Mouse (Mus musculus) left cerebral cortex, adult 11 months (tissue): ENCODE data around the gene Hoxc13.

Source experiments
- DNase-seq: peaks from one replicate; pipeline ENCODE4 v3.0.0; 2022; ENCODE audit warnings: low spot score

Gene Hoxc13

DNA sequence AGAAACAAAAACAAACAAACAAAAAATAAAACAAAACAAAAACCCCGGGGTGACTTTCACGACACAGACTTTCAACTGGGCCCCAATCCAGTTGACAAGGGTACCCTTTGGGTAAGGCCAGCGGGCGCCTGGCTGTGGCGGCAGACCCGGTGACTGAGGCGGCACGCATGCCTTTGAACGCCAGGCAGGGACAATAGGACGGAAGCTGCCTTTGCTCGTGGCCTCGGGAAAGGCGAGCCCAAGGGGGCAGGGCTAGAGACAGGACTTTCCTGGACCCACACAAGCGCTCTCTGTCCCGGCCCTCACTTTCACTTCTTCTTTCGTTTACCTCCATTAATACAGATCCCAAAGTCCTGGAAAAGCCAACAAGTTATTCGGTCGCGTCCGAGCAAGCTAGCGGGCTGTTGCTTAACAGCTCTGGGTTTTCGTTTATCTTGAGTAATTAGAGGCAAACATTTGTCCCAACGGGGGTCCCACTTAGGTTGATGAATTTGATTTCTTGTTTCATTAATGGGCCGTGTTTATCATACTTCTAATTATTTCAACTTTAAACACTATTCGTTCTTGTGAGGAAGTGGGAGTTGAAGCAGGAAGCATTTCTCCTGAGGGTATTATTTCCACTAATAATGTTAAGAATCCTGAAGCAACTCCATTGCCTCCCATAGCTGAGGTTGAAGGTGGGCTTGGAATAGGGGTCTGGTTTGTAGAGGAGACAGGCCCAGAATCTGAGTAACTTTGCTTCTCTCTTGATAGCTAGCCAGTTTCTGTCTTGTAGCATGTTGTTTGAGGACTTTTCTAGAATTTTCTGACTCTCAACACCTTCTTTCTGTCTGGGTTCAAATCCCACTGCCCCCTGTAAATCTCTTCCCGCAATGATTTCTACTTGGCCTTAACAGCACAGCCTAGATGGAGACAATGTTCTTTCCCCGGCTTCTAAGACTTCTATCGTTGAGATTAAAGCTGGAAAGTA is 43.1 kb downstream of the Hoxc13 start:
- no peak for DNase-seq

DNA sequence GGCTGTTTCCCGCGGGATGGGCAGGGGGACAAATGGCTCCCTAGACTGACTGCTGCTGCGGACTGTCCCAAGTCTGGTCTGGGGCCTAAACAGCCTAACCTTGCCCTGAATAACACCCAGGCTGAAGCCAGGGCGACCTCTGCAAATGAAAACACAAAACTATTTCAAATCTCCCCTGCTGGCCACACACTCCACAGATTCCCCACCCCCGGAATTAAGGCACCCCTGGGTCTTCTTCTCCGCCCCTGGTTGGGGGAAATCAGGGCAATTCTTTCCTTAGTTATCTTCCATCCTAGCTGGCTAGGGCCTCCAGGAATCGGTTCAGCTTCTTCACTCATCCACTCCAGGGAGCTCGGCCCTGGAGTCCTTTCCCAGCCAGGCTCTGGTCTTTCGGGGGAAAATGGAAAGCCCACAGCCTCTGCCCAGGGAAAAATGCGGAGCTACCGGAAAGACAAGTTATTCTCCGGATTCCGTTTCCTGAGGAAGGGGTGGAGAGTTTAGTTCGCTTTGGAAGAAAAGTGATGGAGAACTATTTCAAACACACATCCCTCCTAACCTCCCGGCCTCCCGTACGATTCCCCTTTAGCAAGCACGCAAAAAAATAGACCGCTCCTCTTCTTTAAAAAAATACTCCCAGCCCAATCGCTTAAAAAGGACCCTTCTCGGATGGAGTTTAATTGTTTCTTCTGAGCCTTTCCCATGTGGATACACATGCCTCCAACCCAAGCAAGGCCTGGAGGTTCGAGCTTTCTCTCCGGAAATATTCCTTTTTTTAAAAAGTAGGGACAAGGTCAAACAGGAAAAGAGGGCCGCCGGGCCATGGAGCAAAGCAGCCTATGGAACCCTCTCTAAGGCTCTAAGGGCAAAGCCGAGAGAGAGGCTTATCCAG is 44.3 kb downstream of the Hoxc13 start:
- DNase-seq, result no peak

DNA sequence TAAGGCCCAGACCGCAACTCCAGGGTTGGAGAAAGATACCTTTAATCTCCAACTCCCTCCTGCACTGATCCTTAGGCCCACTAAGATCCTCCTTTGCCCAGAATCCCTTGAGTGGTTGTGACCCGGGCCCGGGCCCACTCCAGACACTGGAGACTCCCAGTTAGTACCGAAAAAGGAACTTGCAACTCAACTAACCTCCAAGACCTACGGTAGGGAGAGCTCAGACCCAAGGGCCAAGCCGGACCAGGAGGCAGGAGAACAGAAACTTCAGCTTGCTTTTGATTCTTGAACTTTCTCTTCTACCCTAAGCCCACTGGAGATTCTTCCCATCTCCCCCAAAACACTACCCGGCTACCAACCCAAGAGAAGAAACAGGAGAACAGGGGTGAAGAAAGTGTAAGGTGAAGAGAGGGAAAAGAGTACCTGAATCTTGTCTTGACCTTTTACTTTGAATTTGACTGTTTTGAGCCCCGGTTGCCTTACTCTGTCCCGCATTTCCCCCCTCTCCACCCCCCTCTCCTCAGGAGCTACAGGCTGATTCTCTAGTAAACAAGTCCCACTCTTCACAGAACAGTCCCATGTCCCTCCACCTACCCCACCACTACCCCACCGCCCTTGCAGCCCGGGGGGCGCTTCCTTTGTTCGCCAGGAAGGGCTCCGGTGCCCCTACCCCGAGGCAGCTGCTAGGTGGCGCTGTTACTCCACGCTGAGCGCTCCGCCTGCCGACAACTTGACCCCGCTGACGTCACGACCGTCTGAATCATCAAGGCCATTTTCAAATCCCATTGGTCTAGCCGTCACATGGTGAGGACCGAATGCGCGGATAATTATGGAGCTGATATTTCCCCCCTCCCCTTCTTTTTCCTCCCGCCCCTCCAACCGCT is 45.2 kb downstream of the Hoxc13 start:
- DNase-seq, result no peak

DNA sequence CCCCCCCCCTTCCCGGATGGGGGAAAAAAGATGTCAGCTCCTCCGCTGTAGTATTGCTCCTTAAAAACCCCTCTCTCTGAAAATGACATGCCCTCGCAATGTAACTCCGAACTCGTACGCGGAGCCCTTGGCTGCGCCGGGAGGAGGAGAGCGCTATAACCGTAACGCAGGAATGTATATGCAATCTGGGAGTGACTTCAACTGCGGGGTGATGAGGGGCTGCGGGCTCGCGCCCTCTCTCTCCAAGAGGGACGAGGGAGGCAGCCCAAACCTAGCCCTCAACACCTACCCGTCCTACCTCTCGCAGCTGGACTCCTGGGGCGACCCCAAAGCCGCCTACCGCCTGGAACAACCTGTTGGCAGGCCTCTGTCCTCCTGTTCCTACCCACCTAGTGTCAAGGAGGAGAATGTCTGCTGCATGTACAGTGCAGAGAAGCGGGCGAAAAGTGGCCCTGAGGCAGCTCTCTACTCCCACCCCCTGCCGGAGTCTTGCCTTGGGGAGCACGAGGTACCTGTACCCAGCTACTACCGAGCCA is 45.9 kb downstream of the Hoxc13 start, which contains the start of gene Hoxc10:
Gene Hoxc10, plus strand, starts transcription at position 21 of the 536 bp plus-strand sequence.
- no peak for DNase-seq

DNA sequence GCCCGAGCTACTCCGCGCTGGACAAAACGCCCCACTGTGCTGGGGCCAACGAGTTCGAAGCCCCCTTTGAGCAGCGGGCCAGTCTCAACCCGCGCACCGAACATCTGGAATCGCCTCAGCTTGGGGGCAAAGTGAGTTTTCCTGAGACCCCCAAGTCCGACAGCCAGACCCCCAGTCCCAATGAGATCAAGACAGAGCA is 46.3 kb downstream of the Hoxc13 start, which contains the start of gene Hoxc5:
Gene Hoxc5, plus strand, starts transcription at position 132 of the 199 bp plus-strand sequence.
- no peak for DNase-seq

DNA sequence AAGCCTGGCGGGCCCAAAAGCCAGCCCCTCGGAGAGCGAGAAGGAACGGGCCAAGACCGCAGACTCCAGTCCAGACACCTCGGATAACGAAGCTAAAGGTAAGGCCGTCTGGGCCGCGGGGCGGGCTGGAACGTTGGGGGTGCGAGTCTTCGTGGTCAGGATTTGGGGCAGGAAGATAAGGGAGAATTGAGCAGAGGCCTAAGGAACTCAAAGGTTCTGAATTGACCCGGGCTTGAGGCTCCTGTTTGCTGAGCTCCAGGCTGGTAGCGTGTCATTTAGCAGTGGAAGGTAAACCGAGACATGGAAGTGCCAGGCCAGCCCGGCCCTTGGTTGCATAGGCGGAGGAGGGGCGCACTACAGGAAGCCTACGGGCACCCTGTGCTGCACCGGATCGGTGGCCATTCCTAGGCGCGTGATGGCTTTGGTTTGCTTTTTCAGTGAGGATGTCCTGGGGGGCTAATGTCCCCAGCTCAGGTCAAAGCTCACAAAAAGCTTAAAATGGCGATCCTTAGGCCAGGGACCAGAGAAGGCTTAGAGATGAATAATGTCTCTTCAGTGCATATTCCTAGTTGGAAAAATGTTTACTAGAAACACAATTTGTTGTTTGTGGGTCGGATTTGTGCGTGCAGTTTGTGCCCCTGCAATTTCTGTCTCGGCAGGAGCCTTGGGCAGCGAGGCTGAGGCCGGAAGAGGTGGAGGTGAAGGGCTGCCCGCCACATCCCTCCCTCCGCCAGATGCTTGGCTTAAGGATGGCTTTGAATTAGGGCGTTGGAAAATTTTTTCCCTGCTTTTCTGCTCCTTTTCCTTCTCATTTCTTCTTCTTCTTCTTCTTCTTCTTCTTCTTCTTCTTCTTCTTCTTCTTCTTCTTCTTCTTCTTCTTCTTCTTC is 46.9 kb downstream of the Hoxc13 start:
- DNase-seq, result no peak

DNA sequence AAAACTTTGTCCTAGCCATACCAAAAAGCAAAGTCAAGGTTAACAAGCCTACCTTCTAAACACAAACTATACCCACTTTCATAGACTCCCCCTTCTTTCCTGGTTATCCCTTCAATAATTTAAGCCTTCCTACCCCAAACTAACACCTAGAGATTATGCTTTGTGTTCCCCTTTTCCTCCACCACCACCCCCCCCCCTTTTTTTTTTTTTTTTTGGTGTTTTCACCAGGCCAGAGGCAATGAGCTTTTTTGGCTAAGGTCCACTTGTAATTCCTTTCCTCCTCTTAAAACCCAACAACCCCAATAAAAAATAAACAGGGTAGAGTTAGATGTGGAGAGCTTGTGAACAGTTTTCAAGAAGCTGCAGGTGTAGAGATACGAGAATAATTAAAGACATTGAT is 48.4 kb downstream of the Hoxc13 start:
- DNase-seq, result no peak

DNA sequence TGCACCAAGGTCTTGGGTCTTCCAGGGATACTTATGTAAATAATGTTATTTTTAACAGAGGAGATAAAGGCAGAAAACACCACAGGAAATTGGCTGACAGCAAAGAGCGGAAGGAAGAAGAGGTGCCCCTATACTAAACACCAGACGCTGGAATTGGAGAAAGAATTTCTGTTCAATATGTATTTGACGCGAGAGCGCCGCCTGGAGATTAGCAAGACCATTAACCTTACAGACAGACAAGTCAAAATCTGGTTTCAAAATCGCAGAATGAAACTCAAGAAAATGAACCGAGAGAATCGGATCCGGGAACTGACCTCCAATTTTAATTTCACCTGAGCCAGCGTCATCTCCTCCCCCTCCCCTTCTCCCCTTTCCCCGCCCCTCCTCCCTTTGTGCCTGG is 49.8 kb downstream of the Hoxc13 start:
- DNase-seq, result no peak

DNA sequence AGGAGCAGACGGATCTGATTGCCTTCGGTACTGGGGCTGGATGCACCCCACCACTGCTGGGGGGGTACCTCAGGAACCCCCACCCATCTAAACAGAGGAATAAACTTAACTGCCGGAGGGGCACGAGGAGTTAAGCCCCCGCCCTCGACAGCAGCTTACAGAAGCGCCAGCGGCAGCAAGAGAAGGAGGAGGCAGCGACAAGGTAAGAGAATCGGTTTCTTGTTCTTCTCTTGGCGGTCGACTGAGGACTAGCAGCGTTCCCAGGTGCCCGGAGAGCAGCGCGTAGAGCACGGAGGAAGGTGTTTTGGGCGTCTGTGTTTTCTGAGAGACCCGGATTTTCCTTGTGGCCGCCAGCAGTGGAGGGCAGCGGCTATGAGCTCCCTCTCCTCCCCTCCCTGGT is 51.4 kb downstream of the Hoxc13 start:
- DNase-seq, result no peak

DNA sequence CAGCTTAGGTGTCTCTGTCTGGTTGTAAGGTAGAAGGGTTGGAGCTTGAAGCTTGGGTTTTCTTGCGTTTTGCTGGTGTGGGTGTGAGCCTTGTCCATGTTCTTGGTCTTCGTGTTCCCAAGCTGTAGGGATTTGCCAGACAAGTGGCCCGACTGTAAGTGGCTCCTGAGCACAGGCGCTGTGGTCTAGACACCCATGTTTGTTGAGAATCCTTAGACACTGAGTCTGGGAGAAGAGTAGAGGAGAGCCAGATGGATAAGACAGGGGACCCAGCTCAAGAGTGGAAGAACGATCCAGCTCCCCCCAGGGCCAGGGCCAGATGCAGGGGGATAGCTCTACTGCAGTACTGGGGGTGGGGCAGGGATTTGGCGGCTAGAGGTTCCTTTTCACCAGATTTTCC is 51.9 kb downstream of the Hoxc13 start:
- DNase-seq, result no peak

DNA sequence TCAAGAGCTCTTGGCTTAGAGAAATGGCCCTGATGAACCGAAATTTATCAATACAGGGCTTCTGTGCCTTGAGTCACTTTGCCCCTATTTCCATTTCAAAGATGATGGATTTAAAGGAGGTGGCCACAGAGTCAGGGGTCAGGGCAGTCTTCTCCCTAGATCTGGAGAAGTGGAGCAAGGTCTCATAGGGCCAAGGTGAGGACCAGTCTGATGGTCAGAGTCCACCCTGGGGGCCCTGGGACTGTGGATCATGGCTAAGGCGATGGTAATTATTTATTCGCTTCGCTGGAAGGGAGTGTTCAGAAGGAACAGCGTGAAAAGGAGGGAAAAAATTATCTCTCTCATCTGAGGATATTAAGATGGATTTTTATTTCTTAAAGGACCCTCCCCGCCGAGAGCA is 54.1 kb downstream of the Hoxc13 start:
- DNase-seq, result no peak

DNA sequence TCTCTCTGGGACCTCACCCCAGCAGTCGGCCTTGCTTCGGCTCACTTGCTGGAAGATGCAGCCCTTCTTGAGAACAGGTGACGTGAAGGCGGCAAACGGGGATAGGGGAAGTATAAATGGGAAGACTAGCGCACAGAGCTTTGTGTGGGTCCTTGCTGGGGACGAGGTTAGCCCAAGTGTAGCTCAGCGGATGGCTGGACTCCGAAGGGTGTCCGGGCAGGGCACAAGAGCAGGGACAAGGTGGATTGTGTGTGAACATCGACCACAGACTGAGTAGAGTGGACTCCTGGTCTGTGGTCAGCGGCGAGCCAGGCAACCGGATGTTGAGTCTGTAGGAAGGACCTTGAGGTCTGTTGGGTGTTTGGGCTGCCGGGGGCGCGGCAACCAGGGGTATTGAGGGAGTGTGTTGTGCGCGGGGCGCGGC is 54.8 kb downstream of the Hoxc13 start:
- DNase-seq, result no peak

DNA sequence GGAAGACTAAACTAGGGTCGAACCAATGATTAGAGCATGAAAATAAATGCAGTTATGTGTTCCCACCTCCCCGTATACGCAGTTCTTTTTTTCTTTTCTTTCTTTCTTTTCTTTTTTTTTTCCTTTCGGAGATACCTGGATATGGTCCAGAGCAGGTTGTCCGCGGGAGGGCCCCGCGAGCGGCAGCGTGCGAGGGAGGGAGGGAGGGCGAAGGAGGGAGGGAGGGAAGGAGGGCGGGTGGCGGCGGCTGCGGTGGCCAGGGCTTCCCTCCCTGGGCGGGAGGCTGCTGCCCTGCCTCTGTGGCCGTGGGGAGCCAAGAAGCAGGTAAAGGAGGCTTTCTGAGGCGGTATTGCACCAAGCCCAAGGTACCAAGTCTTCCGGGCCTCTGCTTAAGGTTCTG is 55.3 kb downstream of the Hoxc13 start, which contains the start of gene Hoxc9:
Gene Hoxc9, plus strand, starts transcription at position 269 of the 400 bp plus-strand sequence.
- no peak for DNase-seq

DNA sequence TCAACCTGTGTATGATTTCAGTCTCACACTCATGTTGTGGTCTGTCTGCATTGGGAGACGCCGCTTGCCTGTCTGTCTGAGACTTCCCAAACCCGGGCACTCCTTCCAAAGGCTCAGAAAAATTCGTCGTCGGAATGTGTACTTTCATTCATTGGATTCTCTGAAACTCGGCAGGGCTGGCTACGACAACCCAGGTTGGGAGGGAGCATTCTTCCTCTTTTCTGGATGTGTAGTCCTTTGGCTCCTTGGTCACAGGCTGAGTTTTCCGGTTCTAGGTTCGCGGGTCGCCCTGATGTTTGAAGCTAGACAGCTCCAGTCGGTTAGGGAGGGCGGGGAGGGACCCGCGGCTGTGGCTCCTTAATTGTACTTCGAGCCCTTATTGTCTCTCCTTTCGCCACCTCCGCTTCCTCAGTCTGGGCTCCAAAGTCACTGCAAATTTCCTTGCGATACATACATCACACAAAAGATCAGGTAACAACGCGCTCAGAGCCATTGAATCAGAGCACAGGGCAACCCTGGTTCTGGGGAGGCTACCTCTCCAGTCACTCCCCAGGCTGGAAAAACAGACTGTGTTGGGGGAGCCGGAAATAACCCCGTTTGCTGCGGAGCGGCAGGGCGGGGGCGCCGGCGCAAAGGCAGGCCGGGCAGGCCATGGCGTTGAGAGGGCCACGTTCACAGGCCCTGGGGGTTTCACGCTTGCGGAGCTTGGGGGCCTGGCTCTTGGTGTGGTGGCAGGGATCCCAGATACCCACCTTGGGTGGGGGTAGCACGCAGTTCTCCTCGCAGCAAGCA is 55.9 kb downstream of the Hoxc13 start:
- DNase-seq, result no peak

DNA sequence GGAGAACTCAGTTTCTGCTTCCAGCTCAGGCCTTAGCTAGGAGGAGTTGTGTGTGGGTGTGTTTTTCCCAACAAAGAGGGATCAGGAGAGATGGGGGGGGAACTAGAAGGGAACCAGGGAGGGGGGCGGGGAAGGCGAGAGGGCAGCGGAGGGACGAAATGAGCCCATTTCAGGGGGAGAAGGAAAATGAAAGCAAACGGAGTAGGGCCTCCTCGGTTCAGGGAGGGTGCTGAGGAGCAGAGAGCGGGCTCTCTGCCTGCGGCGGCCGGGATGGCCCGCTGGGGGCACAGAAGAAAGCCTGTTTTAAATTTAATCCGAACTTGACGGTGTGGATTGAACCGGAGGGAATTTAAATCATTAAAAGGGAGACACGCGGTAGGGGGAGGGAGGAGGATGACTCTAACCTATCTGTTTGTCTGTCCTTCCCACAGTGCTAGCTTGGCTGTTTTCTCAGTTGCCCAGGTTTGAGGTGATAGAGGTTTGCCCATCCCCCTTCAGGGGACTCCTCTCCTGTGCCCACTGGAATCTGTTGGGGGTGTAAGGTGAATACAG is 56.6 kb downstream of the Hoxc13 start:
- DNase-seq, result no peak
